Mouse (Mus musculus) heart, postnatal 0 days (tissue): ENCODE results near the gene Eno2. TPM values are rescaled to one million over a fixed set of nuclear protein-coding genes. Genes with fewer than 3 reads are reported as not detected.
"Not testable (repeated sequence)": the region's sequence is repeated elsewhere in the genome, so short reads cannot be mapped to it uniquely, and the experiment has no call there.

Experiments used
- ATAC-seq: fragments of 200-750 bp; cut with Nextera tagmentation; 2 replicates; pipeline ENCODE4 v1.8.0; 2017; ENCODE audit warnings: low read depth, moderate number of reproducible peaks, moderate library complexity; ENCODE audit not compliant: insufficient read depth
- DNase-seq: peaks from one replicate; pipeline ENCODE4 v3.0.0-alpha.2; 2016; ENCODE audit warnings: low spot score
- H3K27ac ChIP-seq: fragments of 300-500 bp; sonication (generic); 2 replicates; pipeline ENCODE4 v1.5.1; 2014; ENCODE audit warnings: low read depth, mild to moderate bottlenecking
- H3K27me3 ChIP-seq: fragments of 300-500 bp; sonication (generic); 2 replicates; pipeline ENCODE4 v1.6.1; 2014; ENCODE audit warnings: low read length, mixed read lengths; ENCODE audit not compliant: control insufficient read depth, insufficient read depth
- H3K36me3 ChIP-seq: fragments of 300-500 bp; sonication (generic); replicated peaks from 2 replicates; pipeline ENCODE4 v1.6.1; 2014; ENCODE audit warnings: low read length, mixed read lengths; ENCODE audit not compliant: control insufficient read depth, insufficient read depth
- H3K4me1 ChIP-seq: fragments of 300-500 bp; sonication (generic); 2 replicates; pipeline ENCODE4 v1.6.1; 2014; ENCODE audit warnings: antibody characterized with exemption; ENCODE audit not compliant: control insufficient read depth, insufficient read depth
- H3K4me2 ChIP-seq: fragments of 300-500 bp; sonication (generic); 2 replicates; pipeline ENCODE4 v1.6.1; 2014; ENCODE audit warnings: low read depth, mild to moderate bottlenecking, low read length, moderate library complexity
- H3K4me3 ChIP-seq: fragments of 300-500 bp; sonication (generic); 2 replicates; pipeline ENCODE4 v1.5.1; 2014; ENCODE audit warnings: low read depth, low read length
- H3K9ac ChIP-seq: fragments of 300-500 bp; sonication (generic); replicated peaks from 2 replicates; pipeline ENCODE4 v1.6.1; 2014; ENCODE audit warnings: low read depth, low read length, mixed read lengths
- H3K9me3 ChIP-seq: fragments of 300-500 bp; sonication (generic); replicated peaks from 2 replicates; pipeline ENCODE4 v1.6.1; 2016; ENCODE audit warnings: low read length; ENCODE audit not compliant: control insufficient read depth
- CTCF ChIP-seq: IDR thresholded peaks from 2 replicates; pipeline ENCODE4 v1.5.1; 2016; ENCODE audit warnings: antibody characterized with exemption, control low read depth, low read depth
- EP300 ChIP-seq: IDR thresholded peaks from 2 replicates; pipeline ENCODE4 v1.6.1; 2016; ENCODE audit warnings: antibody characterized with exemption, low read depth
- WGBS: fragments of 180-500 bp; shearing (Covaris S2); extraction: QIAGEN DNeasy Blood & Tissue Kit; methylation state at CpG from one replicate; pipeline ENCODE4 v1.1.7; 2014; 5-methylcytosine and 5-hydroxymethylcytosine counted together
- polyA plus RNA-seq: library from polyadenylated mRNA; unstranded; fragments of >200 nt; fragmentation: Nextera tagmentation; extraction: Ambion mirVana; gene quantifications from 2 replicates; pipeline ENCODE4 v1.2.1, GENCODE M21; 2015
- total RNA-seq: library from RNA; depleted of rRNA; stranded (reverse); fragments of >200 nt; gene quantifications from 2 replicates; pipeline ENCODE4 v1.2.3, GENCODE M21; 2014; ENCODE audit warnings: low replicate concordance

Gene Eno2
- total and polyA plus RNA-seq, 2 experiments from 2014 or later = 1.5 to 1.7 TPM

GRCm38 (mm10) chr6:124811701-124812560, 42.5 kb upstream of the Eno2 start:
- H3K27ac ChIP-seq = no peak overlapping the region
- ATAC-seq (no peak), DNase-seq (no peak)
- H3K4me3 ChIP-seq = peak overlapping the region; percentile 71
- no peaks in the 10 kb centered on the region for H3K9me3 ChIP-seq
- peaks cover 22% of the 10 kb centered on the region for H3K4me1 ChIP-seq
- H3K27me3 ChIP-seq = no peaks in the 10 kb centered on the region
- WGBS = 63% methylated on average over 24 of the region's 24 CpGs
- TF ChIP-seq EP300 = no peak
- no peak for TF ChIP-seq CTCF
- peaks cover 36% of the 10 kb centered on the region for H3K36me3 ChIP-seq
- peak overlapping the region; percentile 79 for H3K4me2 ChIP-seq
- peak overlapping the region; percentile 91 for H3K9ac ChIP-seq

- Histone ChIP-seq H3K27ac (no peak overlapping the region), H3K9ac (no peak overlapping the region), H3K27me3 (no peaks in the 10 kb centered on the region), H3K4me2 (no peak overlapping the region), H3K36me3 (peaks cover 30% of the 10 kb centered on the region), H3K4me1 (peaks cover 22% of the 10 kb centered on the region), H3K4me3 (no peak overlapping the region), H3K9me3 (no peaks in the 10 kb centered on the region)
- TF ChIP-seq CTCF = no peak
- no peak for TF ChIP-seq EP300
- 43% methylated on average over 4 of the region's 4 CpGs for WGBS
- DNase-seq = no peak
- no peak for ATAC-seq
Measured at GRCm38 (mm10) chr6:124811403-124811665, 41.9 kb upstream of the Eno2 start.

DNA sequence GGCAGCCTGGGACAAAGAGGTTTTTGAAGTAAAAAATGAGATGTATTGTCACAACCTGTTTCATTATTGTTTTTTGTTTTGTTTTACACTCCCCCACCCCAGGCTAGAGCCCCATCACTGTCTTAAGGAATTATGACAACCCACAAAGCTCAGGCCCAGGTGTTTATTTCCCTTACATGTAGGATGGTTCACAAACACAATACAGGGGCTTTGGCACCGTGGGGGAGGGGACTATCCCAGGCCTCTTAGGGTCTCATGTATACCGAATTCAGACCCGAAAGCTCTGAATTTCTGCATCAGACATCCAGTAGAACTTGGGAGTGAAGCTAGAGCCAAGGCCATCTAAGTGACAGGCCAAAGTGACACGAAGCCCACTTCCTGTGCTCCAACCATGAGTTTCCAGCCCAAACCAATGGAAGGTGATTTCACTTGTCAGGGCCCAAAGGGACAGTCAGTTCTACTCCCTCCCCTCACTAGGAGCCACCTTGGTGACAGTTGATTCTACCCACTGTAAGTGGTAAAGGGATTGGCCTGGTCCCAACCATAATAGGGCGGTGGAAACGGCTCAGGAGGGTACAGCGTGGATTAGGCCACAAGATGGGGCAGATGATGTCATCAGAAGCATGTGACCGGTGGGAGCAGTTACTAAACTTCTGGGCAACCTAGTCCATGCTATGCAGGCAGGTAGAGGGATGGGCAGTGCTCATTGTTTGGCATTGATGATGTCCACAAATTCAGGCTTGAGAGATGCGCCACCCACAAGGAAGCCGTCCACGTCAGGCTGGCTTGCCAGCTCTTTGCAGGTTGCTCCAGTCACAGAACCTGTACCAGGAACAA, 41.3 kb upstream of the Eno2 start:
- WGBS = 71% methylated on average over 11 of the region's 11 CpGs
- not testable (repeated sequence) for H3K27me3 ChIP-seq, H3K27ac ChIP-seq, H3K9ac ChIP-seq, ATAC-seq, H3K4me2 ChIP-seq, H3K4me3 ChIP-seq, DNase-seq, H3K9me3 ChIP-seq
- Histone ChIP-seq H3K4me1 (peaks cover 22% of the 10 kb centered on the region), H3K36me3 (peaks cover 25% of the 10 kb centered on the region)

- Histone ChIP-seq H3K4me1 (peaks cover 22% of the 10 kb centered on the region), H3K36me3 (peaks cover 18% of the 10 kb centered on the region), H3K4me3 (peak overlapping the region; percentile 54), H3K27me3 (no peaks in the 10 kb centered on the region), H3K9ac (no peak overlapping the region; the same call in 1 of the 2 replicates), H3K27ac (peak overlapping the region; percentile 78), H3K4me2 (peak overlapping the region; percentile 70), H3K9me3 (no peaks in the 10 kb centered on the region)
- WGBS = 33% methylated on average over 14 of the region's 14 CpGs
- DNase-seq (no peak), ATAC-seq (no peak)
- TF ChIP-seq EP300 = 0 out of 2 replicates have a peak, but pooled peaks have one; percentile 34
- no peak for TF ChIP-seq CTCF
Measured at GRCm38 (mm10) chr6:124809775-124810538, 40.5 kb upstream of the Eno2 start.

DNA sequence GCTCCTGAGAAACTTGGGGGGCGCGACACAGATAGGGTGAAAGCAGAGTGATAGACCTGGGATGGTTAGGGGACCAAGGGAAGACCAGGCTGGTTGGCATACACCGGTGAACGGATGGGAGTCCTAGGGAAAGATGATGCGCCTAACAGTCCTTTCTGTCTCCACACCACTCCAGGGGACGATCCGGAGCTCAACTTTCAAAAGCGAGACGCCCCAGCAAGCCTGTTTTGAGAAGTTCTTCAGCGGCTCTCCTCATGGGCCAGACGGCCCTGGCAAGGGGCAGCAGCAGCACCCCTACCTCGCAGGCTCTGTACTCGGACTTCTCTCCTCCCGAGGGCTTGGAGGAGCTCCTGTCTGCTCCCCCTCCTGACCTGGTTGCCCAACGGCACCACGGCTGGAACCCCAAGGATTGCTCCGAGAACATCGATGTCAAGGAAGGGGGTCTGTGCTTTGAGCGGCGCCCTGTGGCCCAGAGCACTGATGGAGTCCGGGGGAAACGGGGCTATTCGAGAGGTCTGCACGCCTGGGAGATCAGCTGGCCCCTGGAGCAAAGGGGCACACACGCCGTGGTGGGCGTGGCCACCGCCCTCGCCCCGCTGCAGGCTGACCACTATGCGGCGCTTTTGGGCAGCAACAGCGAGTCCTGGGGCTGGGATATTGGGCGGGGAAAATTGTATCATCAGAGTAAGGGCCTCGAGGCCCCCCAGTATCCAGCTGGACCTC, 39.7 kb upstream of the Eno2 start:
- WGBS = 1% methylated on average over 35 of the region's 35 CpGs
- Histone ChIP-seq H3K9ac (peak overlapping the region; percentile 61), H3K27ac (peak overlapping the region; percentile 78), H3K9me3 (no peaks in the 10 kb centered on the region), H3K27me3 (no peaks in the 10 kb centered on the region), H3K36me3 (peaks cover 17% of the 10 kb centered on the region), H3K4me2 (peak overlapping the region; percentile 70), H3K4me3 (peak overlapping the region; percentile 54), H3K4me1 (peaks cover 18% of the 10 kb centered on the region)
- DNase-seq (peak; percentile 81), ATAC-seq (peak; percentile 48)
- no peak for TF ChIP-seq EP300
- peak; percentile 79 for TF ChIP-seq CTCF
